Mouse (Mus musculus) ovary, postnatal 36 days (tissue): ENCODE measurements around the gene Mcfd2.

ENCODE experiments used
- DNase-seq: peaks from one replicate; pipeline ENCODE4 v3.0.0; 2022; ENCODE audit warnings: low spot score, mixed read lengths

The Mcfd2 gene

DNA sequence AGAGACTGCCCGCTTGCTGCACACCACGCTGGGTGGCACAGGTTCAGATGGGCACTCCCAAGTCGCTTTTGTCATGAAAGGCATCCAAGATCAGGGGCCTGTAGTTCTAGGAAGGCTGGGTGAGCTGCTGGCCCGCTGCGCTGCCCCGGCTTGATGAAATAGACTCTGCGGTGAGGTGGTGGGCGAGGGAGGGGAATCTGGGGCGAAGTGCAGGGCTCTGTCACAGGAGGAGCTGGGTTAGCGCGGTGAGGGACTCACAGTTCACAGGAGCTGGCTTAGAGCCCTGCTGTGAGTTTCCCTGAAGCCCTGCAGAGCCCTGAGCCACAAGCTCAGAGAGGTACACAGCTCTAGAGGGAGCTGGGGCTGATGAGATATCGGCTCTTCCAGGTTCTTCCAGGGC is 22.4 kb upstream of the Mcfd2 start:
- DNase-seq: no peak

DNA sequence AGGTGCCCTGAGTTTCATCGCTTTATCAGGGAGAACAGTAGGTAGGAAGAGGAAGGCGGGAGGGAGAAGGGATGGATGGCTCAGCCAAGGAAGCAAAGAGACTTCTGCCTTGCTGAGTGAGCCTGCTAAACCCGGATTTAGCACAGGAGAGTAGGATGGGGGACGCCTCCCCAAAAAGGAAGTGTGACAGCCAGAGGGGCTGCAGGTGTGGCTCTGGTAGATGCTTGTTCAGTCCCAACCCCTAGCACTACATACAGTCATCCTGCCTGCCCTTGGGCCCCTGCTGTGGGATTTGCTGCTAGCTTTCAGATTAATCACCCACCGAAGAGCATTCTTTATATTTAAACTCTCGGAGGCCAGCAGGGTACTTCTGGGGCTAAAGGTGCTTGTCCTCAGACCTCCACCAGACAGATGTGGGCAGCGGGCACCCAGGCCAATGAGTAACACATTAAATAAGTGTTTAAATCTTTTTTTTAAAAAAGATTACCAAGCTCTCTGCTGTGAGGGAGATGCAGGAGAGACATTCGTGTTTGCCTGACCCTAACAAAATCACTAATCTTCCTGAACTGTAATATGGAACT is 21.6 kb upstream of the Mcfd2 start:
- no peak for DNase-seq

DNA sequence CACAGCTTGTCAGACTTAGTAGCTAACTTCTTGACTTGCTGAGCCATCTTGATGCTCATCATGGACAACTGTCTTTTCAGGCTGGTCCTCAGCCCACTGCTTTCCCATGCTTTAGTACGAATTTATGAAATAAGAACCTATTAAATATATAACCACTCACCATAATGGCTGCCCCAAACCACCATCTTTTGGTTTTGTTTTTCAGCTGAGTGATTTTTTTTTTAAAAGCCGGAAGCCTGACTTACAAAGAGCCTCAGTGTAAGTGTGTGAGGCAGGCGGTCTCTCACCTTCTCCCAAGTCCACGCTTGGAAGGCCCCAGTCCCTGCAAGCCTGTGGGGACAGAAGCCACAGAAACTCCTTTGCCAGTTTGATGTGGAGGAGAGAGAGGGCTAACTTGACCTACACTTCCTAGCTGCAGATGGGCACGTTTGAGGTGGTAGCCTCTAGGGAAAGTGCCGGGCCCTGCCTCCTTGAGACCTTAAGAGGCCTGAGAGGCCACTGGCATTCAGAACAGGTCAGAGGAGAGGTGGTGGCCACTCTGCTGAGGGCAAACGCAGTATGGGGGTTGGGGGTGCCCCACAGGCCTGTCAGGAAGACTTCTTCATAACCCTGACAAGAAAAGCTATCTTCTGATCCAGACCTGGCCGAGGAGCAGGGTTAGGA is 20.9 kb upstream of the Mcfd2 start:
- DNase-seq: no peak

DNA sequence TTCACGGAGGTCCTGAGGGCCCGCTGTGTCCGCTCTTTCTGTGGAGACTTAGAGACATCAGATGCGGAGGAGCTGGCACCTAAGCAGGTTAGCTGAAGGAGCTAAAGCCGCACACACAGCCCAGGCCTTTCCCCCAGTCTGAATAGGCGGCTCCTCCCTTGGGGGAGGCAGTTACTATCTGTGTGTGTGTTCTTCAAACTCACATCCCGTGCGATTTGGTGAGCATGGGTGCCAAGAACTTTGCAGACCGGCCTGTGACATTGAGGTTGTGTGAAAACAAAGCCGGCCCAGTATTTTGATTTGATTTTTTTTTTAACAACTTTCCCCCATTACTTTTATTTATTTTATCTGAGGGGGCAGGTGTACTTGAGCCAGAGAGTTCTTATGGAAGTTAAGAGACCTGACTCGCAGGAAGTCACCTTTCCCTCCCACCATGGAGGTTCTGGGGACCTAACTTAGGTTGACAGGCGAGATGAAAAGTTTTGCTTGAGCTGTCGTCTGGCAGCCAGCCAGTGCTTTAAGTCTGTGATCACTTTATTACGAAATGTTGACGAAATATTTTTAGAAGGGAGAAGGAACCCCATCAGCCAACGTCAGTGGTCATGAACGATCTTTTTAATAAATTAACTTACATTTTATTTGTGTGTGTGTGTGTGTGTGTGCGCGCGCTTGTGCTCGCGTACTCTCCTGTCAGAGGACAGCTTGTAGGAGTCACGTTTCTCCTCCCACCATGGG is 20.2 kb upstream of the Mcfd2 start:
- no peak for DNase-seq

DNA sequence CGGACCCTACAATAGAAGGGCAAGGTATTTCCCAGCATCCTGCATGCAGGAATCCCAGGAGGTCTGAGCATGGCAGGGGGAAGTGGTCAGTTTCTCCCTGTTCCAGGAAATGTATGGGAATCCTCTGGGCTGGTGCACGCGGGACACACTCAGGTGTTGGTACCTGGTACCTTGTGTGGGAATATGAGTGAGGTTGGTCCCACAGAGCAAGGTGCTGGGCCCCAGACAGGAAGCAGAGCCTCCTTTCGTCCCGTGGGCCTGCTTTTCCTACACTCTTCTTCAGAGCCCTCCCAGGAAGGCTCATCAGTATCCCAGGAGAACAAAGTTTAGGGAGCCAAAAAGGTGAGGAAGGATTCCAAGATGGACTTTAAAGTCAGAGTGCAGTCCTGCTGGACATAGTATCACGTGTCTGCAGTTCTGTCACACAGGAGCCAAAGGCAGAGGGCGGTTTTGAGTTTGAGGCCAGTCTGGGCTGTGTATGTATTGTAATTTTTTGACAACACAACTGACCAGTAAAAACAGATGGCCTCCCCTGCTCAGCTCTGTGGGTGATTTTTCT is 18.8 kb upstream of the Mcfd2 start:
- DNase-seq: no peak

DNA sequence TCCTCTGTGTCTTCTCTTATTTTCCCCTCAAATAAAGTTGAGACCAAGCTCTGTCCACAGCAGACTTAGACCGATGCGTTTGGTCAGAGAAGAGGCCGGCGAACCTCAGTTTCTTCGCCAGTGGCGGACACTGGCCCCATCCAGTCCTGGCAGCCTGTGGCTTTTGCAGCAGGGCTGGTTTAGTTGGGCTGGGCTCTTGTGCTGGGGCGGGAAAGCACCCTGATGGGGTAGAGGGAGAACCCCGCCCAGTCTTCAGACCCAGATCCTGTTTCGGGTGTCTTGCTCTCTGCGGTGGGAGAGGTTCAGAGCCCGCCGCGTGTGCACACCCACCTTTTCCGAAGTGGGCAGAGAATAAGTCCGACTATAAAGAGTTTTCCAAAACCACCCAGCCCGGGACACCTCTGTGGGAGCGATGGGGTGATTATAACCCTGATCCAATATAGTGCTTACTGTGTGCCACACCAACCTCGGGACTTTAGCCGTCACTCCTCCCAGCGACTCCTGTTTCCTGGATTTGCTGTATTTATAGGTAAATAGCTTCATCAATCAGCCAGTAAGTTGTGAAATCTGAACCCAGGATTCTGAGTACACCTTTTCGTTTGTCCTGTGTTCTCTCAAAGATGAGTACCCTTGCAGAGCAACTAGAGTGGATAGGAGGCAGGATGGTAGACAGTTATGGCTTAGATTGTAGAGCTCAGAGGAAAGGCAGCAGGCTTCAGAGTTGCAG is 18.2 kb upstream of the Mcfd2 start:
- DNase-seq: no peak

DNA sequence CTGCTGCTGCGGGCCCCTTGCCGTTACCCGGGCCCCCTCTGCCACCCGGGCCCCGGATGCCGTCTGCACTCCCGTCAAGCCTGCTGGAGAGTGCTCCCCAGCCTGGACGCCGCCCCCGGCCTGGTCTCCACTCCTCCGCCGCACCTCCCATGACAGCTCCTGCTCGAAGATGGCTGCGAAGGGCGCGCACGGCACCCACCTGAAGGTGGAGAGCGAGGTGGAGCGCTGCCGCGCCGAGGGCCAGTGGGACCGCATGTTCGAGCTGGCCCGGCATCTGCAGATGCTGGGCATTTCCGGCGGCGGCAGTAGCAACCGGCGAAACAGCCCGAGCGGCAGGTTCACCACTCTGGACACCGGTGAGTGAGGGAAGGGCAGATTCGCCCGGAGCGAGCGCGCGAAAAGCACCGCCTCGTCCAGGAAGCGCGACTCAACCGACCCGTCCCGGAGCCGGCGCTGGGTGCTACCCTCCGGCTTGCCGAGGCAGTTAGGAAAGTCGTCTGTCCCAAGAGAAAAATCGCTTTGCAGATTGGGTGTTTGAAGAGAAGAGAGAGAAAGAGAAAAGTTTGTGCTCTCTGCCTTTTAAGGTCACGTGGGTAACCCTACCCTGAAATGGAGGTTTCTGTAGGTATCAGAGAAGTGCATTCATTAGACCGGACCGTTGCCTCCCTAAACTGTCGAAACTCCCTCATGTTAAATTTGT is 17.5 kb upstream of the Mcfd2 start:
- DNase-seq: peak; percentile 69

DNA sequence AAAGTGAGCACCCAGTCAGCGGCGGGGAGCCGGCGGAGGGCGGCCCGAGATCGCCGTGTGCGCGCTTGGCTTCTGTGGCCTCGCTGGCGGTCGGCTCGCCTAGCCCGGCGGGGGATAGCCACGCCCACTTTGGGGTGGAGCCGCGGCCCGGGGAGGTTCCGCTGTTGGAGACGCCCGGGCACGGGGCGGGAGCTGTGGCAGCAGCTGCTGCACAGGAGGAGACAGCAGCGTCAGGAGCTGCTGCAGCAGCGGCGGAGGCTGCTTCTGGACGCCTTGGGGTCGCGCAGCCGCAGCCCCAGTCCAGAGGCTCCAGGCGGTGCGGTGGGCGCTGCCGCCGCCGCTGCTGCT is 16.9 kb upstream of the Mcfd2 start, which contains the start of gene Ttc7:
Gene Ttc7, plus strand, starts transcription at position 181 of the 348 bp plus-strand sequence.
- peak; percentile 99 for DNase-seq

DNA sequence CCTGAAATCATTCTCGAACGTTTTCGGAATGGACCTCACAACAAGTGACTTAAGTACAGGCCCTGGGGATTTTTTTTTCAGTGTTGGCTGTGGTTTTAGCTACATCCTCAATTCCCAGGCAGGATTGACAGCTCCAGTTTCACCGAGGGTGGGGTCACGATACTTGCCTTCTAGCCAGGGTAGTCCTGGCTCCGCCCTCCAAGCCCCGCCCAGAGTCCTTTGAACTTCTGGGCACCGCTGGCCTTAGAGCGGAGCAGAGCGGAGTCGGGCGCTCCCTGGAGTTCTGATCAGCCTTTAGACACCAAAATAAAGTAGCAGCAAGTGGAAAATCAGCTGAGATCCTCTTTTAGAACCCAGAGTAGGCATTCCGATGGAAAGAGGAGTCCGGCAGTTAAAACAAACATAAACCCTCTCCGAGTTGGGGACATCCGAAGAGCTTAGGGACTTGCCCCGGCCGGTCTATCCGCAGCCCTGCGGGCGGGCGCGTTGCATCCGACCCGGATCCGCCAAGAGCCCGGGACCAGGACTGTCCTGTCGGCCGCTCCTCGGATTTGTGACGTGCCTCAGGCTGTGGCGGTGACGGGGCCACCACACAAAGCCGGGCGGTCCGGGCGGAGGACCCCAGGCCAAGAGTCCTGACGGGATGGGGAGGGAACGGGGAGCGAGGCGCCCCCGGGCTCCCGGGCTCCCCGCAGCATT is 16.4 kb upstream of the Mcfd2 start:
- DNase-seq: peak; percentile 88

DNA sequence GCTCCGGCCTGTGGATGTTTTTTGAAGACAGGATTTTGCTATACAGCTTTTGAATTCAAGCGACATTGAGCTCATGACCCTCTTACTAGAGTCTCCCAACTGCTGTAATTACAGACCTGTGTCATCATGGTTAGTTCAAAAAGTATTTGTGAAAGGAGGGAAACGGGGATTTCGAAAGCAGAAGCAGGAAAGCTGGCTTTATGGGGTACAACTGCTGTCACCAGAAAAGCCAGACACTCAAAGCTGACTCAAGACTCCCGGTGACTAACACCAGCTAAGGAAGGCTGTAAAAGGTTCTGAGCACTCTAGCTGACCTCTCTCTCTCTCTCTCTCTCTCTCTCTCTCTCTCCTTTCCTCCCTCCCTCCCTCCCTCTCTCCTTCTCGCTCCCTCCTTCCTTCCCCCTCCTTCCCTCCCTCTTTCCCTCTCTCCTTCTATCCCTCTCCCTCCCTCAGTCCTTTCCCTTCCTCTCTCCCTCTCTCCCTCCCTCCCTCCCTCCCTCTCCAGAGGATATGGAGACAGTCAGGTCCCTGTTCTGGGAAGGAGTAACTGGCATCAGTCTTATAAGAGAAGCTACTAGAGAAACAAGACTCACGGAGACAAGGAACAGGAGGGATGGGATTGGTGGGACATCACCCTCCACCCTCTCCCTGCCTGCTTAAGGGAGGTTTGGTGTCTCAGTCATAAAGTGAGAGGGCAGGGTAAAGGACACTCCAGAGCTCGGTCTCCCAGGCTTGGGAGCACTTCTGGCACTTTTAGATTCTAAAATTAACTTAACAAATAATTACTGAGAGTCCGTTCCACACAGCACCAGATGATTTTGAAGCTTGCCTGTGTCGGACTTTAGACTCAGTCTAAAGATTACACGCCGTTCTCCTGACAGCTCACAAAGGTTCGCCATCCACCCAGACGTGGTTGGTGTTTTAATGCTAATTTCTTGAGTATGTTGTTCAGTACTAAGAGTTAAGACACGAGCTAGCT is 9.9 kb upstream of the Mcfd2 start:
- DNase-seq: no peak

DNA sequence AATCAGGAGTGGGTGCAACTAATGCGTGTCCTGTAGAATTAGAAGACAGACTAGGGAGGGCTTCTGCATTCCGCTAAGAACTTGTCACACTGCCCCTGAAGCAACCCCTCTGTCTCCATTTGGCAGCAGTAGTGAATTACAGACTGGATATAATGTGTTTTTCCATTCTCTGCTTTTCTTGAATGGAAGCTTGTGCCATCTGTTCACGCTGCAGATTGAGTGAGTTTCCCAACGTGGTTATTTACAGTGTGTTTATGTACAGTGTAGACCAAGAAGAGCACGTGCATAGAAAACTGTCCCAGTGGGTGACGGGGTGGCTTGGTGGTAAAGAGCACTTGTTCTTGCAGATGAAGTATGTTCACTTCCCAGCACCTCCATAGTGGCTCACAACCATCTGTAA is 3.7 kb upstream of the Mcfd2 start:
- no peak for DNase-seq

DNA sequence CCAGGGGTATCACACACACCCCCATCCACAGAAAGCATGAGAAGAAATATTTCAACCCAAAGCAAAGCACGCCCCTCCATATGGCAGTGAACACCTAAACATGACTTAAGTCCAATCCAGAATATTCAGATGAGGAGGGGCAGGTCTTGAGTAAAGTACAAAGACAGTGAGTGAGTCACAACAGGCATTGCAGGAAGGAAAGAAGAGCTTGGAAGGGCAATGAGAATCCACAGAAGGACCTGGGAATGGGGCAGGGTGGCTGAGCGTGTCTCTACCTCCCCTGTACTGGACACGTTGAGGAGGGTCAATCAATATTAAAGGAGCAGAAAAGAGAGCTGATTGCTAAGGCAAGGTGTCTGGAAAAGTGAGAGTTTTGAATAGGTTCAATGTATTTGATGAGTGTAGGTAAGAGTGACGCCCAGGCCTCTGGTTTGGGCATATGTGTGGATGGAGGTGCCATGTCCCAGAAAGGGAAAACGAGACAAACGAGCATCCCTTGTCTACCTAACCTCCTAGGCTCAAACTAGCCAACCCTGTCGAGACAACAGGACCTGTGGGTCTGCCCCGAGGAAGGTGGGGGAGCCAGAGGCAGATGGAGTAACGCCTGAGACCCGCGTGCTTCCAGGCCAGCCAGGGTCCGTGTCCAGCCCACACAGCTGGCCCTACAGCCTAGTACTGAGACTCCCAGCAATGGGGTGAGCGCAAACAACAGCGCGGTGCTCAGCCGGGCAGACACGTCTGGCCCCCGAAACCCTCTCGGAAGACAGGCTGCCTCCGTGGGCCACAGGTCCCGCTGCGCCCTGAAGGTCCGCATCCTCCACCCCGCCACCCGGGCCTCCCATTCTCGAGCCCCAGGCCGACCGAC is 576 bp downstream of the Mcfd2 start:
- no peak for DNase-seq

DNA sequence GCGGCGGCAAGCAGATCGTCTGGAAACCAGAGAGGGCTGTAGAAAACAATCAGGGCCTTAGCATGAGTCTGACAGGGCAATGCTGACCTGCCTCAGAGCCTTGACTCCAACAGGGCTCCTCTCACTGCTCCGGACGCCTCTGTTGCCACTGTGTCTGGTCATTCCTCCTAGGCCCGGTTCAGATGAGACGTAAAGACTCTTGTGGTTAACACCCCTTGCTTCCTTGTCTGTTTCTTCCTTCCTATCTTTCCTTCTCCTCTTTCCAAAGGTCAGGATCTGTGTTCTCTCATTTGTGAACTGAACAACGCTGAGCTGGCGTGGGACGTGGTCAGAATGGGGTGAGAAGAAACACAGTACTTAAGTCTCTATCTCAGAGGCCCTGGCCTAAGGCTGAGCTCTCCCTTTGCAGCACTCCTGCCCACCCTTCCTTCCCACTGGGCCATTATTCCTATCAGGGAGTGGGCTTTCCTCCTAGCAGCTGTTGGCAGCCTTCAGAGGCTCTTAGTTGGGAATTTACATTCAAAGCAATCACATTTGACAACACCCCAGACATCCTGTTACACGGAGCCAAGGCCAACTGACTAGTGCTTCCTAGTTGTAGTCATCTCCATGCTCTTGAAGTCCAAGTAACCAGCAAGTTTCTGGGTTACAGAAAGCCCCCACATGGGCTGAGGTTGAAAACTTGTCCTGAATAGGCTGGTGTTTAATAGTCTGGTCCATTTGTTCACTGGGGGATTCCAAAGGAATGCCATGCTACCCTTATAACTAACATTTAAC is 1.5 kb downstream of the Mcfd2 start:
- no peak for DNase-seq

DNA sequence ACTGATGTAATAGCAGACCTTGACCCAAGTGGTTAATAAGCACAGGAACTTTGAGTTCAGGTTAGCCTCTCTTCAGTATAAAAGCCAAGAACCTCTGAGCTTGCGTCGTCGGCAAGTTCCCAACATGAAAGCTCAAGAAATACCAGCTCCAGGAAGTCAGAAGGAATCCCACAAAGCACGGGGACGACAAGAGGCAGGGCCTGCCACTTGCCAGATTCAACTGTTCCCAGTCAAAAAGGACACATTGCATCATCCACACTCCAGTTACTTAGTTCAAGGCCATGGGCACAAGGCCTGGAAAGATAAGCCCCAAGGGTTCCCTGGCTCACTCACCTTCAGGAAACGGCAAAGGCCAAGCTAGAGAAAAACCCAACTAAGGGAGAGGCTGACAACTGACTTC is 2.3 kb downstream of the Mcfd2 start:
- no peak for DNase-seq

DNA sequence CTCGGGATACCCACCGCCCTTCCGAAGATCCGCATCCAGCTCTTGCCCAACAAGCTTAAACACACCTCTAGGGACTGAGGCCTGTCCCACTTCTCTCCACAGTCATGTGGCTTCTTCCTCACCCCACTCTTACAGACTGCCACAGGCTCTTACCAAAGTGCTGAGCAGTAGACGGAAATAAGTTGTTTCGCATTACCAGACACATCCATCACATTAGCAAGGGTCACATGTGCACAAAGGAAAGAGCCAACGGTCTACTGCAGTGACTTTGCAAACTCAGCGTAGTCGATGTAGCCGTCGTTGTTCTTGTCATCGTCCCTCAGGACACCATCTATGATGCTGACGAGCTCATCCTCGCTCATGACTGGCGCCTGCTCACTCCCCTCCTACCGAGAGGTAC is 10.1 kb downstream of the Mcfd2 start:
- DNase-seq: no peak

DNA sequence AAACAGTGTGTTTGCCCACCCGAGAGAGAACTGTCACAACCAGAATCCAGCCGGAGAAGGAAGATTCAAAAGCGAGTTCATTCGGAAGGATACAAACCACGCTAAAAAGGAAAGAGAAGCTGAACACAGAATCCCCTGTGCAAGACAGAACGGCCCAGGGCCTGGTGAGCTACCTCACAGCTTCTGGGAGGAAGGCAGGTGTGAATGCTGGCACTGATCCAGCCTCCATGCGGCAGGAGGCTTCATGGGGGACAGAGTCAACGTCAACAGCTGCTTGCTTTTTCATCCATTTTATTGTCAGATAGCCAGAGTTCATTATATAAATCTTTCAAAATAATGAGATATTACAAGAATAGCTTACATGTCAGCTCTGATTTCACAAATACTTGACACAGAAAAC is 11.4 kb downstream of the Mcfd2 start:
- no peak for DNase-seq

DNA sequence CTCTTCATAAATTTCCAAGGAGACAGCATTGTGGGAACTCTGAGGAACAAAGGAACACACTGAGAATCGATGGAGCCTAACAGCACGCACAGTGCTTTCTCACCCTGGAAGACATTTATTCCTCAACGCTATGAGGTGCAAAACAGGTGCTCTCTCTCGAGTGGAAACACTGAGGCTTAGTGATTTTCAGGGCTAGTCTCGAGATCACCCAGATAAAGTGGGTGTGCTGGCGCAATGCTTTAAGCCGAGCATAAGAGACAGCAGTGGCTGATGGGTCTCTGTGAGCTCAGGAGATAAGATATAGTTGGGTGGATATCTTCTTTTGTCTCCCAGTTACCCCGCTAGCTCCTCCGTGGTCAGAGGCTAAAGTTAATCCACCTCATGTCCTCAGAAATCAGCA is 19.6 kb downstream of the Mcfd2 start:
- DNase-seq: no peak

DNA sequence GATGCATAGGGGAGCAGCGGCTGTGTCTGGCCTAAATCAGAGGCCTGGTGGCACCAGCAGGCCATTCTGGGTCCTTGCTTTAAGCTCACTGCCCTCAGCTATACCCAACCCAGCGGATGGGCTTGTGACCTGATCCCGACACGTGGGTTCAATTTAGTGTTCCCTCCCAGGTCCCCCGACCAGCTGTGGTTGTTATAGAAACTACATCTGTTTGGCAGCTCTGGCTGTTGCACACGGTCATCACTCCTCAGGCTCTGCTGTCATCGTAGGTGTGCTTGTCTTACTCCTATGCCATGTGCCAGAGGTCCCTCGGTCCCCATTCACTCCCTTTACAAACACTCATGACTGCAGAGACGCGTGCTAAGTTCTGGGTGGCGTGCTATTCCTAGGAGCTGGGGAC is 27.9 kb downstream of the Mcfd2 start:
- no peak for DNase-seq
